Mouse (Mus musculus): ENCODE measurements around the gene Kif21b.

GRCm38 (mm10) chr1:136174101-136174606, 43.0 kb downstream of the Kif21b start:
- TF ChIP-seq CTCF (IDR thresholded peaks at IDR 0.05; ENCODE audit: low read depth) (no peak), EP300 (IDR thresholded peaks at IDR 0.05; ENCODE audit: low read depth) (no peak)

Measured in liver, embryonic 14.5 days (tissue).